Mouse (Mus musculus): ENCODE data around the gene Slc25a34. TPM values are rescaled to one million over a fixed set of nuclear protein-coding genes. Genes with fewer than 3 reads are reported as not detected.

Slc25a34 gene
- total and polyA plus RNA-seq, 2 experiments from 2014 or later: 2.1 to 10.6 TPM

GRCm38 (mm10) chr4:141618565-141619243 lies 4.9 kb downstream of the Slc25a34 start, which contains the start of gene Tmem82:
Gene Tmem82, minus strand, starts transcription at chr4:141618633.
- Histone ChIP-seq H3K4me3 (ENCODE audit: low read depth, low read length) (no peak within 1 kb of the TSS), H3K4me1 (ENCODE audit: insufficient read depth, low read length) (no peaks in the 10 kb centered on the region), H3K27ac (ENCODE audit: low read depth, low read length) (no peak within 1 kb of the TSS), H3K9me3 (ENCODE audit: low read length) (no peaks in the 10 kb centered on the region), H3K36me3 (ENCODE audit: insufficient read depth, low read length) (no peaks in the 10 kb centered on the region), H3K4me2 (ENCODE audit: low read depth, low read length, poor library complexity, severe bottlenecking) (peak within 1 kb of the TSS; percentile 20), H3K27me3 (ENCODE audit: insufficient read depth, low read length) (peaks cover 5% of the 10 kb centered on the region; the same call in 1 of the 2 replicates), H3K9ac (replicated peaks; ENCODE audit: low read length, poor library complexity, severe bottlenecking) (no peak within 1 kb of the TSS)
- DNase-seq (ENCODE audit: low spot score) (peak; percentile 43), ATAC-seq (ENCODE audit: low FRiP score) (no peak)
- TF ChIP-seq CTCF (IDR thresholded peaks at IDR 0.05): peak; percentile 77
- WGBS: 30% methylated on average over 19 of the region's 20 CpGs

GRCm38 (mm10) chr4:141617863-141618564 lies 5.6 kb downstream of the Slc25a34 start:
- Histone ChIP-seq H3K9me3 (ENCODE audit: low read length) (no peaks in the 10 kb centered on the region), H3K27me3 (ENCODE audit: insufficient read depth, low read length) (peaks cover 5% of the 10 kb centered on the region; the same call in 1 of the 2 replicates), H3K27ac (ENCODE audit: low read depth, low read length) (no peak overlapping the region), H3K4me2 (ENCODE audit: low read depth, low read length, poor library complexity, severe bottlenecking) (peak overlapping the region; percentile 20), H3K4me3 (ENCODE audit: low read depth, low read length) (no peak overlapping the region), H3K9ac (replicated peaks; ENCODE audit: low read length, poor library complexity, severe bottlenecking) (no peak overlapping the region), H3K4me1 (ENCODE audit: insufficient read depth, low read length) (no peaks in the 10 kb centered on the region), H3K36me3 (ENCODE audit: insufficient read depth, low read length) (no peaks in the 10 kb centered on the region)
- TF ChIP-seq CTCF (IDR thresholded peaks at IDR 0.05): no peak
- WGBS: 13% methylated on average over 22 of the region's 22 CpGs
- DNase-seq (ENCODE audit: low spot score): no peak
- ATAC-seq (ENCODE audit: low FRiP score): no peak

- Histone ChIP-seq H3K36me3 (ENCODE audit: insufficient read depth, low read length) (no peaks in the 10 kb centered on the region), H3K4me2 (ENCODE audit: low read depth, low read length, poor library complexity, severe bottlenecking) (peak overlapping the region; percentile 20), H3K4me1 (ENCODE audit: insufficient read depth, low read length) (no peaks in the 10 kb centered on the region), H3K9ac (replicated peaks; ENCODE audit: low read length, poor library complexity, severe bottlenecking) (no peak overlapping the region), H3K9me3 (ENCODE audit: low read length) (no peaks in the 10 kb centered on the region), H3K4me3 (ENCODE audit: low read depth, low read length) (no peak overlapping the region), H3K27ac (ENCODE audit: low read depth, low read length) (no peak overlapping the region), H3K27me3 (ENCODE audit: insufficient read depth, low read length) (peaks cover 5% of the 10 kb centered on the region; the same call in 1 of the 2 replicates)
- DNase-seq (ENCODE audit: low spot score) (peak; percentile 65), ATAC-seq (ENCODE audit: low FRiP score) (no peak)
- TF ChIP-seq CTCF (IDR thresholded peaks at IDR 0.05): peak; percentile 59
- WGBS: under 1% methylated on average over 20 of the region's 20 CpGs
Measured at GRCm38 (mm10) chr4:141617299-141617698, 6.3 kb downstream of the Slc25a34 start.

GRCm38 (mm10) chr4:141616811-141617210 lies 6.8 kb downstream of the Slc25a34 start:
- Histone ChIP-seq H3K27me3 (ENCODE audit: insufficient read depth, low read length) (peaks cover 5% of the 10 kb centered on the region; the same call in 1 of the 2 replicates), H3K36me3 (ENCODE audit: insufficient read depth, low read length) (no peaks in the 10 kb centered on the region), H3K4me2 (ENCODE audit: low read depth, low read length, poor library complexity, severe bottlenecking) (no peak overlapping the region), H3K27ac (ENCODE audit: low read depth, low read length) (no peak overlapping the region), H3K4me3 (ENCODE audit: low read depth, low read length) (no peak overlapping the region), H3K9ac (replicated peaks; ENCODE audit: low read length, poor library complexity, severe bottlenecking) (no peak overlapping the region), H3K4me1 (ENCODE audit: insufficient read depth, low read length) (no peaks in the 10 kb centered on the region), H3K9me3 (ENCODE audit: low read length) (no peaks in the 10 kb centered on the region)
- no peak for TF ChIP-seq CTCF (IDR thresholded peaks at IDR 0.05)
- no peak for DNase-seq (ENCODE audit: low spot score)
- 82% methylated on average over 6 of the region's 6 CpGs for WGBS
- no peak for ATAC-seq (ENCODE audit: low FRiP score)

- no peaks in the 10 kb centered on the region for H3K4me1 ChIP-seq (ENCODE audit: insufficient read depth, low read length)
- WGBS: 85% methylated on average over 14 of the region's 14 CpGs
- H3K27me3 ChIP-seq (ENCODE audit: insufficient read depth, low read length): peaks cover 5% of the 10 kb centered on the region; the same call in 1 of the 2 replicates
- DNase-seq (ENCODE audit: low spot score) (peak; percentile 46), ATAC-seq (ENCODE audit: low FRiP score) (no peak)
- no peaks in the 10 kb centered on the region for H3K9me3 ChIP-seq (ENCODE audit: low read length)
- no peak overlapping the region for H3K4me2 ChIP-seq (ENCODE audit: low read depth, low read length, poor library complexity, severe bottlenecking)
- no peak overlapping the region for H3K27ac ChIP-seq (ENCODE audit: low read depth, low read length)
- H3K36me3 ChIP-seq (ENCODE audit: insufficient read depth, low read length): no peaks in the 10 kb centered on the region
- H3K4me3 ChIP-seq (ENCODE audit: low read depth, low read length): no peak overlapping the region
- no peak for TF ChIP-seq CTCF (IDR thresholded peaks at IDR 0.05)
- H3K9ac ChIP-seq (replicated peaks; ENCODE audit: low read length, poor library complexity, severe bottlenecking): no peak overlapping the region
Measured at GRCm38 (mm10) chr4:141614946-141615345, 8.7 kb downstream of the Slc25a34 start.

GRCm38 (mm10) chr4:141609538-141609937 lies 14.1 kb downstream of the Slc25a34 start:
- WGBS: 78% methylated on average over 6 of the region's 6 CpGs
- H3K4me2 ChIP-seq (ENCODE audit: low read depth, low read length, poor library complexity, severe bottlenecking): no peak overlapping the region
- TF ChIP-seq CTCF (IDR thresholded peaks at IDR 0.05): no peak
- no peaks in the 10 kb centered on the region for H3K4me1 ChIP-seq (ENCODE audit: insufficient read depth, low read length)
- H3K36me3 ChIP-seq (ENCODE audit: insufficient read depth, low read length): no peaks in the 10 kb centered on the region
- no peaks in the 10 kb centered on the region for H3K9me3 ChIP-seq (ENCODE audit: low read length)
- H3K27ac ChIP-seq (ENCODE audit: low read depth, low read length): no peak overlapping the region
- no peak for DNase-seq (ENCODE audit: low spot score)
- H3K9ac ChIP-seq (replicated peaks; ENCODE audit: low read length, poor library complexity, severe bottlenecking): no peak overlapping the region
- ATAC-seq (ENCODE audit: low FRiP score): no peak
- H3K4me3 ChIP-seq (ENCODE audit: low read depth, low read length): no peak overlapping the region
- H3K27me3 ChIP-seq (ENCODE audit: insufficient read depth, low read length): no peaks in the 10 kb centered on the region
